Mouse (Mus musculus) kidney, adult 2 months (tissue): Measurements from ENCODE around the gene Zfp648. TPM values are rescaled to one million over a fixed set of nuclear protein-coding genes. Genes with fewer than 3 reads are reported as not detected.
A peak's percentile ranks its signal among the peaks of the same experiment; 100 is the strongest.

Experiments used
- DNase-seq: peaks from one replicate; pipeline ENCODE4 v3.0.0; 2021
- H3K27ac ChIP-seq: fragments of 200-500 bp; 2 replicates; pipeline ENCODE4 v1.5.1; 2012; ENCODE audit warnings: low read depth, low read length, control low read depth, inconsistent platforms; ENCODE audit not compliant: insufficient read depth
- H3K27me3 ChIP-seq: fragments of 200-500 bp; replicated peaks from 2 replicates; pipeline ENCODE4 v1.6.1; 2012; ENCODE audit warnings: mild to moderate bottlenecking, moderate library complexity, low read length, inconsistent platforms; ENCODE audit not compliant: control insufficient read depth, insufficient read depth
- H3K36me3 ChIP-seq: fragments of 200-500 bp; 2 replicates; pipeline ENCODE4 v1.6.1; 2012; ENCODE audit warnings: mild to moderate bottlenecking, moderate library complexity, low read length, inconsistent platforms; ENCODE audit not compliant: control insufficient read depth, insufficient read depth
- H3K4me1 ChIP-seq: fragments of 200-500 bp; 2 replicates; pipeline ENCODE4 v1.6.1; 2011; ENCODE audit warnings: low read length; ENCODE audit not compliant: control insufficient read depth, insufficient read depth
- H3K4me3 ChIP-seq: fragments of 200-500 bp; 2 replicates; pipeline ENCODE4 v1.5.1; 2011; ENCODE audit warnings: mild to moderate bottlenecking, low read depth, low read length, control low read depth; ENCODE audit not compliant: insufficient read depth
- CTCF ChIP-seq: fragments of 200-500 bp; conservative IDR thresholded peaks from 2 replicates; pipeline ENCODE4 v1.5.1; 2011; ENCODE audit warnings: low read depth, mild to moderate bottlenecking, control low read depth, low read length, moderate library complexity, mixed read lengths; ENCODE audit not compliant: insufficient read depth, insufficient read length
- POLR2A ChIP-seq: fragments of 200-500 bp; IDR thresholded peaks from one replicate; pipeline ENCODE4 v1.6.1; 2011; ENCODE audit warnings: low read depth, low read length, control low read depth
- WGBS: fragments of 180-500 bp; shearing (Covaris S2); methylation state at CpG from one replicate; pipeline ENCODE4 v1.1.7; 2018; 5-methylcytosine and 5-hydroxymethylcytosine counted together
- polyA plus RNA-seq: library from polyadenylated mRNA; depleted of rRNA; stranded (reverse); fragments of >200 nt; gene quantifications from 2 replicates; pipeline ENCODE4 v1.2.3, GENCODE M21; 2012; rRNA removed

Zfp648 gene
- 0.84 and 1.3 TPM in 2 replicates for polyA plus RNA-seq

DNA sequence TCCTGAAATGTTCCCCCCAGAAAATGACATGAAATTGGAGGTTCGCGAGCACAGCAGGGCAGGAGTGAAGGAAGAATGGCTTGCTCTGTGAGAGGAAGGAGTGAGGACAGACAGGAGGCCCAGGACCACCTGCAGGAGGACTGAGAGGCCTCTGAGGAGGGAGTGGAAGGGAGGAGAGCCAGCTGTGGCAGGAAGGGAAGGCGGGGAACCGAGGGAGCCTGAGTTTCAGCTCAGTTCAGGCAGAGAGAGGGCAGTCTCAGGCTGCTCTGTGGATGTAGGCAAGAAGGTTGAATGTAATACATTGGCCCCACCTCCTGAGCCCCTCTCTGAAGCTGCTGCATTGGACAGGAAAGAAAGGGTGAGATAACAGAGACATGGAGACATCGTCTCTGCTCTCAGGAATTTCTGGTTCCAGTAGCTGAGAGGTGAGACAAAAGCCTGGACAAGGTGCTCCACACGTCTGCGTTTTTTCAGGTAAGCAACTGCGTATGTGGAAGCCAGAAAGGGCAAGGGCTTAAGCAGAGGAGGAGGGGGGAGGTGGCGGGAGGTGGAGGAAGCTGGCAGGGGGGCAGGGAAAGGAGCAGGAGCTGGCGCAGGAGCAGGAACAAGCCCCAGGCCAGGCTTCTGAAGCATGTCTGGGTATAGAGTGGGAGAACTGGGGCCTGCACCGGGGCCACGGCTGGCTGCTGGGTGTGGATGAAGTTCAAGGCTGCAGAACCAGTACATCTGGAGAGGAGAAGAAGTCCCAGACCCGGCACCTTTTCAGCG lies at the start of gene Zfp648:
Zfp648 (plus strand) TSS at position 233 of the 768 bp plus-strand sequence.
- no peaks in the 10 kb centered on the region for H3K36me3 ChIP-seq
- no peak within 1 kb of the TSS for H3K4me3 ChIP-seq
- WGBS: 54% methylated on average over 14 of the region's 14 CpGs
- peak; percentile 40 for DNase-seq
- TF ChIP-seq CTCF (no peak), POLR2A (no peak)
- H3K27ac ChIP-seq: 0 out of 2 replicates have a peak within 1 kb of the TSS, but pooled peaks have one; percentile 33
- H3K27me3 ChIP-seq: no peaks in the 10 kb centered on the region
- H3K4me1 ChIP-seq: no peaks in the 10 kb centered on the region

- 55% methylated on average over 1 of the region's 1 CpGs for WGBS
- Histone ChIP-seq H3K36me3 (no peaks in the 10 kb centered on the region), H3K27ac (peak overlapping the region; percentile 76), H3K4me1 (peaks cover 48% of the 10 kb centered on the region), H3K4me3 (no peak overlapping the region), H3K27me3 (no peaks in the 10 kb centered on the region)
- TF ChIP-seq CTCF (peak; percentile 26; the same call in 1 of the 2 replicates), POLR2A (no peak)
- DNase-seq: peak; percentile 53
Observed at GRCm38 (mm10) chr1:154152539-154152938, 48.4 kb upstream of the Zfp648 start.

DNA sequence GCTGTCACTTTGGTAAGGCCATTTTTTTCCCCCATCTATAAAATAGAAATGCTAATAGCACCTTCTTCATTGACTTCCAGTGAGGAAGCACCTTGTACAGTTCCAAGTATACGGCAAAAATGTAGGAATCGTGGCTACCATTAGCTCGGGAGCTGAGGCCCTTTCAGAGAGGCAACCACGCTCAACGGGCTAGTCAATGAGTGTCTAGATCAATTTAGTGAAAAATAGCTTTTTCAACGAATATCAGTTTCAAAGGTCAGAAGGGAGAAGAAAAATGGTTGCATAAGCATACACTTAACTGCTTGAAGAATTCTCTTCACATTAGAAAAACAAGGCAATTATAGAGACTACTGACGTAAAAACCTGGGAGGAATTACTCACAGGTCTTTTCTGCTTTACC lies 47.2 kb upstream of the Zfp648 start:
- Histone ChIP-seq H3K36me3 (no peaks in the 10 kb centered on the region), H3K4me3 (no peak overlapping the region), H3K27me3 (no peaks in the 10 kb centered on the region), H3K4me1 (peaks cover 40% of the 10 kb centered on the region), H3K27ac (peak overlapping the region; percentile 93)
- WGBS: 55% methylated on average over 7 of the region's 7 CpGs
- TF ChIP-seq POLR2A (no peak), CTCF (no peak)
- DNase-seq: peak; percentile 82

- Histone ChIP-seq H3K4me3 (no peak overlapping the region), H3K36me3 (no peaks in the 10 kb centered on the region), H3K27ac (peak overlapping the region; percentile 19; the same call in 1 of the 2 replicates), H3K27me3 (no peaks in the 10 kb centered on the region), H3K4me1 (peaks cover 22% of the 10 kb centered on the region)
- DNase-seq: peak; percentile 31
- WGBS: 52% methylated on average over 14 of the region's 14 CpGs
- no peak for TF ChIP-seq CTCF
Observed at GRCm38 (mm10) chr1:154156177-154157062, 44.6 kb upstream of the Zfp648 start.

DNA sequence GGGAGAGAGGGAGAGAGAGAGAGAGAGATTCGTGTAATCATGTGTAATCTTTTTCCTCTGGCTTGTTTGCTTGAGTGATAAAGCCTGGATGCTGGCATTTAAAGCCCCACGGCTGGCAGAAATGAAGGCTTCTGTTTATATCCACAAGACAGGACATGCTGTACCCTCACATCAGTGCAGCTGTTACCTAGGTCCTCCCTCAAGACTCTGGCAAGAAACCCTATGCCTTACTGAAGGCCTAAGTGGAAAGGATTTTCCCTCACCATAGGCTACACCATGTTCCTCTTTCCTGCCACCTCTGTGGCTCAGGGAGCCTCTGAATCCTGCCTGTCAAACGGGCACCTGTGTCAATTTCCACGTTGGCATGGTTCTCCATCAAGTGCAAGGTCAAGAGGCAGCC lies 43.9 kb upstream of the Zfp648 start:
- peaks cover 15% of the 10 kb centered on the region for H3K4me1 ChIP-seq
- no peak overlapping the region for H3K27ac ChIP-seq
- no peaks in the 10 kb centered on the region for H3K36me3 ChIP-seq
- WGBS: 55% methylated on average over 4 of the region's 4 CpGs
- H3K27me3 ChIP-seq: no peaks in the 10 kb centered on the region
- TF ChIP-seq POLR2A (no peak), CTCF (no peak)
- no peak overlapping the region for H3K4me3 ChIP-seq
- no peak for DNase-seq

DNA sequence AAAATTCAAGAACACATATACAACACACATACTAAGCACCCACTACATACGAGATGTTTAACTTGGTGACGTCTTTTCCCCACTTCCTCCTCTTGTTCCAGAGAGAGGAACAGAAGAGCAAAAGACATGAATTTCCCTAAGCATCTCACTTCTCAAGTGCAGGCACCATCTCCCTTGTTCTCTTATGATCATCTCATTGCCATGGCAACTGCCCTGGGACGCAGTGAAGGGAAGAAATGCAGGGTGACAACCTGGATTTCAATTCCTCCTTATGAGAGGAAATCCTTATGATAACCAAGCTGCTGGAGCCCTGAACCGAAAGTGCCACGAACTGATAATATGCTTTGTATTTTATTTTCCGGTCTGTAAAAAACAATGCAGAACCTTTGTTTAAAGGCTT lies 33.3 kb upstream of the Zfp648 start:
- Histone ChIP-seq H3K36me3 (no peaks in the 10 kb centered on the region), H3K4me3 (no peak overlapping the region), H3K4me1 (peaks cover 3% of the 10 kb centered on the region; the same call in 1 of the 2 replicates), H3K27ac (no peak overlapping the region), H3K27me3 (no peaks in the 10 kb centered on the region)
- 87% methylated on average over 6 of the region's 6 CpGs for WGBS
- TF ChIP-seq CTCF (no peak), POLR2A (no peak)
- DNase-seq: no peak

- Histone ChIP-seq H3K27me3 (no peaks in the 10 kb centered on the region), H3K27ac (no peak overlapping the region), H3K36me3 (no peaks in the 10 kb centered on the region), H3K4me1 (no peaks in the 10 kb centered on the region), H3K4me3 (no peak overlapping the region)
- no peak for DNase-seq
- 86% methylated on average over 6 of the region's 6 CpGs for WGBS
- TF ChIP-seq CTCF: no peak
- no peak for TF ChIP-seq POLR2A
Observed at GRCm38 (mm10) chr1:154175334-154175733, 25.7 kb upstream of the Zfp648 start.
